Mouse (Mus musculus): ENCODE data around the gene Cxcl2.

DNA sequence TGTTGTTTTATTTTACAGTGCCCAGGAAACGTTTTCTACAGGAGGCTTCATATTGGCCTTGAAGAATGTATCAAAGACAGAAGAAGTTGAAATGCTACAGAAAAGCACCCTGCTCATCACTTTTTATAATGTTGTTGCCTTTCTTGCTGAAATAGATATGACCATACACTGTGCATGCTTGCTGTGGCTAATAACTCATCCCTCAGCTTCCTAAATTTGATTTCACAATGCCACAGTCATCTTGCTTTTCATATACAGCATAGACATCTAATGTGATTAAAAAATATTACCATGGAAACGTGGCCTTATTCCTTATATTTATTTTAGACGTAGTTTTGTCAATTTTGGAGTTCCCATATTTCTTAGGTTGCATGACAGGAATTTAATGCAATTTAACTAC is 6.2 kb upstream of the Cxcl2 start:
- TF ChIP-seq CTCF (IDR thresholded peaks at IDR 0.05; ENCODE audit: extremely low read depth, insufficient read length, insufficient replicate concordance, low read depth, low read length) (no peak), POLR2A (IDR thresholded peaks at IDR 0.05; ENCODE audit: low read depth, low read length) (no peak)

Data from small intestine, adult 2 months (tissue).